Mouse (Mus musculus) spleen, adult 2 months (tissue): ENCODE results near the gene Mettl7a3.

Experiments used
- CTCF ChIP-seq: fragments of 200-500 bp; IDR thresholded peaks from 2 replicates; pipeline ENCODE4 v1.5.1; 2011; ENCODE audit warnings: mild to moderate bottlenecking, inconsistent platforms; ENCODE audit not compliant: insufficient read depth, insufficient read length, insufficient replicate concordance; ENCODE audit errors: extremely low read depth
- POLR2A ChIP-seq: fragments of 200-500 bp; IDR thresholded peaks from 2 replicates; pipeline ENCODE4 v1.6.1; 2011; ENCODE audit warnings: low read depth, low read length, inconsistent platforms

- TF ChIP-seq CTCF (no peak), POLR2A (no peak)
Observed at GRCm38 (mm10) chr15:100303428-100304018, 31.2 kb upstream of the Mettl7a3 start.
